Mouse (Mus musculus) lung, postnatal 0 days (tissue): ENCODE measurements around the gene Erp44. TPM values are rescaled to one million over a fixed set of nuclear protein-coding genes. Genes with fewer than 3 reads are reported as not detected.
A peak's percentile ranks its signal among the peaks of the same experiment; 100 is the strongest.

ENCODE experiments used
- ATAC-seq: fragments of 200-750 bp; cut with Nextera tagmentation; 2 replicates; pipeline ENCODE4 v1.8.0; 2017; ENCODE audit warnings: moderate library complexity
- DNase-seq: peaks from one replicate; pipeline ENCODE4 v3.0.0-alpha.2; 2016; ENCODE audit warnings: low spot score
- H3K27ac ChIP-seq: fragments of 300-500 bp; sonication (generic); 2 replicates; pipeline ENCODE4 v1.5.1; 2014; ENCODE audit warnings: antibody characterized with exemption, mild to moderate bottlenecking, low read length, mixed read lengths
- H3K27me3 ChIP-seq: fragments of 300-500 bp; sonication (generic); replicated peaks from 2 replicates; pipeline ENCODE4 v1.6.1; 2014; ENCODE audit warnings: low read length, mixed read lengths; ENCODE audit not compliant: insufficient read depth
- H3K36me3 ChIP-seq: fragments of 300-500 bp; sonication (generic); 2 replicates; pipeline ENCODE4 v1.6.1; 2014; ENCODE audit warnings: low read length, mixed read lengths; ENCODE audit not compliant: insufficient read depth
- H3K4me1 ChIP-seq: fragments of 300-500 bp; sonication (generic); 2 replicates; pipeline ENCODE4 v1.6.1; 2014; ENCODE audit warnings: antibody characterized with exemption, low read depth, low read length, mixed read lengths; ENCODE audit not compliant: insufficient read depth
- H3K4me2 ChIP-seq: fragments of 300-500 bp; sonication (generic); replicated peaks from 2 replicates; pipeline ENCODE4 v1.6.1; 2014; ENCODE audit warnings: low read depth, mild to moderate bottlenecking, low read length, moderate library complexity, mixed read lengths
- H3K4me3 ChIP-seq: fragments of 300-500 bp; sonication (generic); 2 replicates; pipeline ENCODE4 v1.5.1; 2014; ENCODE audit warnings: low read depth, low read length
- H3K9ac ChIP-seq: fragments of 300-500 bp; sonication (generic); replicated peaks from 2 replicates; pipeline ENCODE4 v1.6.1; 2014; ENCODE audit warnings: low read depth, mild to moderate bottlenecking
- H3K9me3 ChIP-seq: fragments of 300-500 bp; sonication (generic); 2 replicates; pipeline ENCODE4 v1.6.1; 2016; ENCODE audit warnings: low read length, mixed read lengths
- CTCF ChIP-seq: IDR thresholded peaks from 2 replicates; pipeline ENCODE4 v1.5.1; 2016; ENCODE audit warnings: antibody characterized with exemption, mild to moderate bottlenecking
- EP300 ChIP-seq: IDR thresholded peaks from 2 replicates; pipeline ENCODE4 v1.6.1; 2016; ENCODE audit warnings: antibody characterized with exemption, mild to moderate bottlenecking, control low read depth
- WGBS: fragments of 180-500 bp; shearing (Covaris S2); extraction: QIAGEN DNeasy Blood & Tissue Kit; methylation state at CpG from one replicate; pipeline ENCODE4 v1.1.7; 2014; 5-methylcytosine and 5-hydroxymethylcytosine counted together
- polyA plus RNA-seq: library from polyadenylated mRNA; unstranded; fragments of >200 nt; fragmentation: Nextera tagmentation; extraction: Ambion mirVana; gene quantifications from 2 replicates; pipeline ENCODE4 v1.2.1, GENCODE M21; 2015

The Erp44 gene
- polyA plus RNA-seq, 1 experiment from 2014 or later, result 72.4 TPM

GRCm38 (mm10) chr4:48273119-48273829 is 6.1 kb downstream of the Erp44 start:
- H3K9ac ChIP-seq, result no peak overlapping the region
- WGBS, result 91% methylated on average over 7 of the region's 7 CpGs
- TF ChIP-seq CTCF, result no peak
- no peak for TF ChIP-seq EP300
- H3K4me3 ChIP-seq, result no peak overlapping the region
- no peak overlapping the region for H3K4me2 ChIP-seq
- H3K4me1 ChIP-seq, result peaks cover under 1% of the 10 kb centered on the region; the same call in 1 of the 2 replicates
- H3K27ac ChIP-seq, result no peak overlapping the region
- H3K27me3 ChIP-seq, result no peaks in the 10 kb centered on the region
- ATAC-seq (no peak), DNase-seq (no peak)
- H3K36me3 ChIP-seq, result no peaks in the 10 kb centered on the region
- no peaks in the 10 kb centered on the region for H3K9me3 ChIP-seq

GRCm38 (mm10) chr4:48271838-48272237 is 7.5 kb downstream of the Erp44 start:
- H3K9me3 ChIP-seq, result no peaks in the 10 kb centered on the region
- H3K4me1 ChIP-seq, result no peaks in the 10 kb centered on the region
- 61% methylated on average over 5 of the region's 5 CpGs for WGBS
- H3K4me2 ChIP-seq, result no peak overlapping the region
- H3K4me3 ChIP-seq, result no peak overlapping the region
- H3K27me3 ChIP-seq, result no peaks in the 10 kb centered on the region
- ATAC-seq (no peak), DNase-seq (no peak)
- H3K9ac ChIP-seq, result no peak overlapping the region
- no peak overlapping the region for H3K27ac ChIP-seq
- TF ChIP-seq EP300 (no peak), CTCF (no peak)
- H3K36me3 ChIP-seq, result no peaks in the 10 kb centered on the region

GRCm38 (mm10) chr4:48270532-48270931 is 8.8 kb downstream of the Erp44 start:
- DNase-seq (no peak), ATAC-seq (no peak)
- Histone ChIP-seq H3K36me3 (no peaks in the 10 kb centered on the region), H3K9me3 (no peaks in the 10 kb centered on the region), H3K9ac (no peak overlapping the region), H3K27ac (no peak overlapping the region), H3K27me3 (no peaks in the 10 kb centered on the region), H3K4me1 (no peaks in the 10 kb centered on the region), H3K4me3 (no peak overlapping the region), H3K4me2 (no peak overlapping the region)
- TF ChIP-seq CTCF, result no peak

GRCm38 (mm10) chr4:48268127-48268526 is 11.2 kb downstream of the Erp44 start:
- H3K27ac ChIP-seq, result no peak overlapping the region
- peak; percentile 17 for DNase-seq
- no peak overlapping the region for H3K9ac ChIP-seq
- no peak overlapping the region for H3K4me3 ChIP-seq
- no peaks in the 10 kb centered on the region for H3K36me3 ChIP-seq
- TF ChIP-seq EP300, result no peak
- TF ChIP-seq CTCF, result no peak
- ATAC-seq, result no peak
- H3K27me3 ChIP-seq, result no peaks in the 10 kb centered on the region
- H3K9me3 ChIP-seq, result no peaks in the 10 kb centered on the region
- no peak overlapping the region for H3K4me2 ChIP-seq
- 47% methylated on average over 1 of the region's 1 CpGs for WGBS
- H3K4me1 ChIP-seq, result no peaks in the 10 kb centered on the region

- H3K4me2 ChIP-seq, result no peak overlapping the region
- no peaks in the 10 kb centered on the region for H3K9me3 ChIP-seq
- 83% methylated on average over 3 of the region's 3 CpGs for WGBS
- H3K27ac ChIP-seq, result no peak overlapping the region
- no peaks in the 10 kb centered on the region for H3K36me3 ChIP-seq
- TF ChIP-seq CTCF (no peak), EP300 (no peak)
- ATAC-seq (no peak), DNase-seq (no peak)
- H3K9ac ChIP-seq, result no peak overlapping the region
- H3K27me3 ChIP-seq, result no peaks in the 10 kb centered on the region
- no peaks in the 10 kb centered on the region for H3K4me1 ChIP-seq
- H3K4me3 ChIP-seq, result no peak overlapping the region
Measured at GRCm38 (mm10) chr4:48267683-48268082, 11.7 kb downstream of the Erp44 start.

- H3K9me3 ChIP-seq, result no peaks in the 10 kb centered on the region
- H3K27ac ChIP-seq, result no peak overlapping the region
- no peaks in the 10 kb centered on the region for H3K4me1 ChIP-seq
- DNase-seq, result no peak
- WGBS, result 95% methylated on average over 3 of the region's 3 CpGs
- TF ChIP-seq EP300 (no peak), CTCF (no peak)
- no peak overlapping the region for H3K4me3 ChIP-seq
- no peaks in the 10 kb centered on the region for H3K27me3 ChIP-seq
- H3K4me2 ChIP-seq, result no peak overlapping the region
- no peaks in the 10 kb centered on the region for H3K36me3 ChIP-seq
- H3K9ac ChIP-seq, result no peak overlapping the region
- ATAC-seq, result no peak
Measured at GRCm38 (mm10) chr4:48258045-48258444, 21.3 kb downstream of the Erp44 start.

GRCm38 (mm10) chr4:48253266-48253665 is 26.1 kb downstream of the Erp44 start:
- Histone ChIP-seq H3K4me2 (no peak overlapping the region), H3K36me3 (no peaks in the 10 kb centered on the region), H3K9me3 (no peaks in the 10 kb centered on the region), H3K27me3 (no peaks in the 10 kb centered on the region), H3K27ac (no peak overlapping the region), H3K4me1 (no peaks in the 10 kb centered on the region), H3K4me3 (no peak overlapping the region), H3K9ac (no peak overlapping the region)
- peak; percentile 9 for DNase-seq
- ATAC-seq, result no peak
- no peak for TF ChIP-seq EP300
- no peak for TF ChIP-seq CTCF
